Mouse (Mus musculus): ENCODE results near the gene Tnfrsf26.
"Not testable (repeated sequence)": the region's sequence is repeated elsewhere in the genome, so short reads cannot be mapped to it uniquely, and the experiment has no call there.

The Tnfrsf26 gene

GRCm38 (mm10) chr7:143628540-143628939 lies at the start of gene Tnfrsf26:
Gene Tnfrsf26, minus strand, starts transcription at chr7:143628722.
- no peak for DNase-seq

- no peak for DNase-seq
These were observed 38.1 kb upstream of the Tnfrsf26 start for GRCm38 (mm10) chr7:143666427-143667311.

DNA sequence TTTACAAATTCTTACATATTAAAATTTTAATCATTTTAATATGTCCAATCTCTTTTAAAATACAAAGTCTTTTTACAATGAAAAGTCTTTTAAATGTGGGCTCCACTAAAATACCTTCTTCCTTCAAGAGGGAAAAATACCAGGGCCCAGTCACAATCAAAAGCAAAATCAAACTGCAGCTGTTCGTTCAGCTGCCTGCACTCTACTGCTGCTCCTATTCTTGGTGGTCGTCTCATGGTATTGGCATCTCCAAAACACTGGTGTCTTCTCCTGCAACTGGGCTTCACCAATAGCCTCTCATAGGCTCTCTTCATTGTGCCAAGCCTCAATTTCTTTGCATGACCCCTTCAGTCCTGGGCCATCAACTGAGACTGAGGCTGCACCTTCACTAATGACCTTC lies 34.9 kb upstream of the Tnfrsf26 start:
- no peak for DNase-seq

DNA sequence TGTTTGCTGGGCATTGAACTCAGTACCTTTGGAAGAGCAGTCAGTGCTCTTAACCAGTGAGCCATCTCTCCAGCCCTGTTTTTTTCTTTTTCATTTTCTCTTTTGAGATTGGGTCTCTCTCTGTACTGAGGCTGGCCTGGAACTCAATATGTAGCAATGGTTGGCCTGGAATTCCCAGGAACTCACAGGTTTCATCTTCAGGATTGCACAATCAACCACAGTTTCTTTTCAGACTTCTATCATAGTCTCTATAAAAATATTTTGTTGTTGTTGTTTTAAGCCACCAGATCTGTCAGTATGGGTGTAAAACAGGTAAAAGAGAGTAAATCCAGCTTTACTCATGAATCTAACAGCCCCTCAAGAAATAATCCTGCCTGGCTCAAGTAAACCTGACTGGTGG lies 32.3 kb upstream of the Tnfrsf26 start:
- DNase-seq = no peak

DNA sequence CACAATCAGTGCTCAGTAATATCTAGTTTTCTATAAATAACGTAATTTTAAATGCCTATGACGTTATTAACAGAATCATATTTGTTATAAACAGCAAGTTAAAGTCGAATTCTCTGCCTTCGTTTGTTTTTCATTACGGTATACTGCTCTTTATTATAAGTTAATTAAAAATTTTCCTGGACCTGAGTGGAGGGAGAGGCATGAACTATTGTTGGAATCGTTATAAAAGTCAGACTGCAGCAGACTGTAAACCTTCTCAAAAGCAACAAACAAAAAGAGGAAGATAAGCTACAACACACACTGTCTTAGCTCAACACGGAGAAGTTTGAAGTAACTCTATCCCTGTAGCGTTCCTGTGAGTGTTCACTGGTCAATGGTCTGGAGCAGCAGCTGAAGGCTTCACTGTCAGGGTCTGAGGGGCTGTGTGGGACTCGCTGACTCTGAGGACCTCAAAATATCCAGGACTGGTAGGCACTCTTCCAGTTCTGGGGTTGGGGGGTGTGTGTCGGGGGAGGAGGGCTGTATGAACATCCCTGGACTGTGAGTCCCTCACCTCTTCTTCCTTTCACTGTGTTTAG lies 21.3 kb upstream of the Tnfrsf26 start:
- DNase-seq = not testable (repeated sequence)

DNA sequence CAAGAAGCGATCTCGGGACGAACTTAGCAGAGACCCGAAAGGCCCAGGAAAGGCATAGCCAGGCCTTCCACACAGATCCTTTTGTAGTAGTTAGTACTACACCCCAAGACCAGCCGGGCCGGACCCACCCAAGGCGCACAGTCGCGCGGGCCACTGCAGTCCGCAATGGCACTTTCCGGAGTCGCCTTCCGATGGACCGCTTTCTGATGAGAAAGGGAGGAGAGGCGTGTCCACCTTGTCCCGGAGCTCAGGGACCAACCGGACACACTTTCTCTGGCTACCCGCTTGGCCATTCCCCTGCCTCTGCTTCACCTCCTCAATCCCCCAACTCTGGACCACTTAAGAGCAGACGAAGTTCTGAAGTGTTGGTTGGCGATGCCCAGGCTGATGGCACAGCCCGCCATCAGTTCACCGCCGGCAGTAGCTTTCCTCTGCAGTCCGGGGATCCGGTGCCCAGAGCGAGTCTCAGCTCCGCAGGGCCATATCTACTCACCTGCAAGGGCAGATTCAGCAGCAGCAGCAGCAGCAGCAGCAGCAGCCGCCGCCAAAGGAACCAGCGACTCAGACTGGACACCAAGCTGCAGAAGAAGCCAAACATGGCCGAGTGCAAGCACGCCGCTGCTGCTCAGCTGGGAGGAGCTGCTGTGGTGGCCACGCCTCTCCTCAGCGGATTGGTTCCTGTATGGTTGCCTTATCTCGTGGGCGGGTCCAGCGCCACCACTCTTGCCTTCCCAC lies 20.7 kb upstream of the Tnfrsf26 start, which contains the start of gene Tnfrsf22:
Tnfrsf22 (minus strand) TSS at position 628 of the 735 bp plus-strand sequence.
- peak; percentile 91 for DNase-seq

DNA sequence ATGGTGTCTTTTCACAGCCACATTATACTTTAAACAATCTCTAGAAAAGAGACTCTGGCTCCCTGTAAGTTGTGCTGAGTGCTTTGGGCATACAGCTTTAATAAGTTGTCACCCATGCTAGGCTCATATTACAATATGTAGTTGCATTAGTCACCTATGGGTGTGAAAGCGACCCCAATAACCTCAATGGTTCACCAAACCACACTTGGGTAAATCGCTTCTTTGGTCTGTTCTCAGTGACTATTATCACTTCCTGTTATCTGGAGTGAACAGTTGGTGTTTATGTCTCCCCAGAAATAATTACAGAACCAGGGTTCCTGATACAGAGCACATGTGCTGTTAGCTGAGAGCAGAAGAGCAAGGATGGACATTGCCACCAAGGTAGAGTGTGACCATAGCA lies 15.4 kb upstream of the Tnfrsf26 start:
- not testable (repeated sequence) for DNase-seq

- no peak for DNase-seq
These were observed 8.2 kb upstream of the Tnfrsf26 start for GRCm38 (mm10) chr7:143636674-143637073.

GRCm38 (mm10) chr7:143631503-143631902 lies 3.0 kb upstream of the Tnfrsf26 start:
- DNase-seq = no peak

DNA sequence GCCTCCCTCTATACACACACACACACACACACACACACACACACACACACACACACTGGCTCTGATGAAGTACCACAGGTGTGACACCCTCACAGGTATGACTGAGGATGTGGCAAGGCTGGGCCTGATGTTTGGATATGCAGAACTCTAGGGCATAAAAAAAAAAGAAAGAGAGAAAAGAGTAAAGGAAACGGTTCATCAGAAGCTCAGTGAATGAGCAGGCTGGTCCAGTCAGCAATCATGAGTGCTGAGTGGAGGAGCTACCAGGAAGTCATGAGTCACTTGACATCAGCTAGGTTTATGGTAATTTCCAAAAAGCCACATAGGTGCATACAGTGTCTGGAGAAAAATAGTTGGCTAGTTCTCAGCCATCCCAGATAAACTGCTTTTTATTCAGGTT lies 979 bp upstream of the Tnfrsf26 start:
- no peak for DNase-seq

GRCm38 (mm10) chr7:143627555-143628286 lies 801 bp downstream of the Tnfrsf26 start:
- no peak for DNase-seq

- DNase-seq = no peak
These were observed 2.3 kb downstream of the Tnfrsf26 start for GRCm38 (mm10) chr7:143626178-143626577.

- no peak for DNase-seq
These were observed 3.4 kb downstream of the Tnfrsf26 start for GRCm38 (mm10) chr7:143625151-143625550.

- DNase-seq = no peak
These were observed 4.0 kb downstream of the Tnfrsf26 start for GRCm38 (mm10) chr7:143624561-143624960.

DNA sequence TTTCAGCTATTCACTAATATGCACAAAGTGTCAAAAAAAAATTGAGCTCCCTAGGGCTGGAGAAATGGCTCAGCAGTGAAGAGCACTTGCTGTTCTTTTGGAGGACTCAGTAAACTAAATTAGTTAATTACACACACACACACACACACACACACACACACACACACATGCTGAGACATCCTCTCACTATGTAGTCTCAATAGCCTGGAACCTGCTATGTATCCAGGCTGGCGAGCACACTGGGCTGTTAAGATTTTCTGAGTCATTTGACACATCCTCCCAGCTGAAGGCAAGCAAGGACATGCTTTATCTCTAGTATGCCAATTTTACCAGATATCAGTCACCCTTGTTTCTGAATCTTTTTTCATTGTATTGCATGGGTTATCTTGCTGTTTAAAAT lies 7.6 kb downstream of the Tnfrsf26 start:
- no peak for DNase-seq

- peak; percentile 57 for DNase-seq
These were observed 14.0 kb downstream of the Tnfrsf26 start for GRCm38 (mm10) chr7:143614404-143615135.

GRCm38 (mm10) chr7:143612215-143612614 lies 16.3 kb downstream of the Tnfrsf26 start:
- DNase-seq = peak; percentile 23

GRCm38 (mm10) chr7:143605321-143605720 lies 23.2 kb downstream of the Tnfrsf26 start:
- DNase-seq = no peak

GRCm38 (mm10) chr7:143604889-143605288 lies 23.6 kb downstream of the Tnfrsf26 start:
- no peak for DNase-seq

- DNase-seq = no peak
These were observed 26.8 kb downstream of the Tnfrsf26 start for GRCm38 (mm10) chr7:143601705-143602104.

- DNase-seq = no peak
These were observed 28.2 kb downstream of the Tnfrsf26 start for GRCm38 (mm10) chr7:143600231-143600740.

Measured in kidney, postnatal 10 days (tissue).